Mouse (Mus musculus) layer of hippocampus, adult 9-11 months (tissue): ENCODE data around the gene Dpm2.

ENCODE experiments used
- DNase-seq: peaks from one replicate; pipeline ENCODE4 v3.0.0; 2022

Gene Dpm2

DNA sequence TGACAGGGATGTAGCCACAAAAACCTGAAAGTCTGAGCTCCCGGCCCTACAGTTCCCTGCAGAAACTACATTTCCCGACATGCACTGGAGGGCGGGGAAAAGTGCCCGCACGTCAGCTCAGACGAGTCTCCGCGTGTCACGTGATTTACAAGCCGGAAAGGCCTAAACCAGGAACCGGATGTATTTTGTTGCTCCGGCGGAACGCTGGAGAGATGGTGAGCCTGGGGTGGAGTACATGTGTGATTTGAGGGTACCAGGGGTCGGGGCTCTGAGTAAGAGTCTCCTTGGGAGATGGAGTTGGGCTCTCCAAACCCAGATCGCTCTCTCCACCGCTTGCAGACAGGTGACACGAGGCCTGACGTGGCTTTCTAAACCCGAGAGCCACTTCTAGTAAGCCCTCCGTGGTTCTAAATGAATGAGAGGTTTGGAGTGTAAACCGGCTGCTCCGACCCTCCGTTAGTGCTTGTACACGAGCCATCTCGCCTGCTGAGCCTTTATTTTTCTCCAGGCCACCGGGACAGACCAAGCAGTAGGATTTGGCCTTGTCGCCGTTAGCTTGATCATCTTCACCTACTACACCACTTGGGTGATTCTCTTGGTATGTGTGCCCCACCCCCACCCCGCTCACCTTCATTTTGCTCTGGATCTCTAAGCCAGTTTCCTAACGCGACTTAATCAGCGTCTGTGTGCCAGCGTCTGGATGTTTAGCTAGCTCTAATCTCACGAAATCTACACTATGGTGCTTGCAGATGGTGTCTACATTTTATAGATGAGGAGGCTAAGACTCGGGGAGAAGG is at the start of gene Dpm2:
Dpm2 (plus strand) TSS at position 161 of the 797 bp plus-strand sequence.
- peak; percentile 95 for DNase-seq

DNA sequence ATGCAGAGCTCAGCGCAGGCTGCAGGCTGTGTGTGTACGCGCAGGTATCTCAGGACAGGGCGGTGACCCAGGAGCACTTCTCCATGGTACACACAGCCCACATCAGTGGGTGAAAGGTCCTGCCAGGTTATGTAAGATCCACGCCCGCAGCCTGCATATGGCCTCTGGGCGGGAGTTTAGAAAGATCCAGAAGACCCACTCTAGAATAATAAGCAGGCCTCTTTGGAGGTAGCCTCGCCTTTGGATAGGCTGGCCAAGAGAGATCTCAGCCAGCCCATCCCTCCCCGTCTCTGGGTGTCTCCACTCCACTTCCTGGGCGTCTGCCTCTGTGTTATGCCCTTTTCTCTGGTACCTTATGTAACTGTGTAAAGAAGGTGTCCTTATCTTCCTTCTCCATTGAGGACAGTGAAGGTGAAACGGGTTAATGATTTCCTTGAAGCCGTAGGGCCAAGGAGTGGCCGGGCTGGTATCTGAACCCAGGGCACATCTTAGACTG is 46.1 kb upstream of the Dpm2 start:
- DNase-seq, result no peak

DNA sequence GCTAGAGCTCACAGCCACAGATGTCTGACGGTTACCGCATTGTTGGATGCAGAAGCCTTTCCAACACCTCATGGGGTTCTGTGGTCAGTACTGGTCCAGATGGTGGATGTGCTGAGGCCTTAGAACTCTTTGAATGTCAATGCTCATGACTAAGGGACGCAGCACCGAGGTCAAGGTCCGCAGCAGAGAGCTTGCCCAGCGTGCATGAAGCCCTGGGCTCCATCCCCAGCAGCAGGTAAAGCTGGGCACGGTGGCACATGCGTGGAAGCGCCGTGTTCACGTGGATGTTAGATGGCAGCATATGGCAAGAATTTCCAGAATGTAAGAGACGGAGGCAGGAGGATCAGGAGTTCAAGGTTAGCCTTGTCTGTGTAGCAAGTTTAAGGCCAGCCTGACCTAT is 44.8 kb upstream of the Dpm2 start:
- no peak for DNase-seq

DNA sequence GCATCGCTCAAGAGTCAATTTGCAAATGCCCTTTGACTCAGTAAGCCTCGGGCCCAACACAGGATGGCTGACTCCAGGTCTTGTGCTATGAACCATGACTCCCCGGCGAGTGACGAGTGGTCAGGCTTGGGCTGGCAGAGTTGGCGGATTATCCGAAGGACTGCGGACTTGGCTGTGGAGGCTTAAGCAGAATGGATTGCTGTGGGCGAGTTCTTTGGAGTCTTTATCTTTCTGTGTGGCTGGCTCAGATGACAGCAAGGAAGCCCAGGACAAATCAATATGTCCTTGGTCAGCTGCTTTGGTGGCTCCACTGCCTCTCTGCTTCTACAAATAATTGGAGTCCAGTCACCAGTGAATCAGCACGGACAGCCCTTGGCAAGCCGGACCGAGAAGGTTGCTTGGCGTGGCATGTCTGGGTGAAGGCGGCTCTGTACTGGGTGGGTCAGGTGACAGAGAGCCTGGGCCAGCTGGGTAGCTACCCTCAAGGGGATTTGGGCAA is 43.1 kb upstream of the Dpm2 start:
- DNase-seq, result no peak

DNA sequence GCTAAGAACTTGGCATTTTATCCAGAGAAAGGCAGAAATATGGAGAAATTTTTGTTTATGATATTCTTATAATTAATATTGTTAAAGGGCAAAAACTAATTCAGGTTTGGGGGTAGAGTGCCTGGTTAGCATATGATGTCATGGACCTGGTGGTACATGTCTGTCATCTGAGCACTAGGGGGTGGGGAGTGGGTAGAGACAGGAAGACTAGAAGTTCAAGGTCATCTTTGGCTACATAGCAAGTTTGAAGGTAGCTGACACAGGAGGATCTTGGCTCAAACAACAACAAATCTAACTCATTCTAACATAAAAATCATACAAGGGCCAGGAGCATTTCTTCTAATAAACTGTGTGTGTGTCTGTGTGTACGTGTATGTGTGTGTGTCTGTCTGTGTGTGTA is 42.3 kb upstream of the Dpm2 start:
- no peak for DNase-seq

DNA sequence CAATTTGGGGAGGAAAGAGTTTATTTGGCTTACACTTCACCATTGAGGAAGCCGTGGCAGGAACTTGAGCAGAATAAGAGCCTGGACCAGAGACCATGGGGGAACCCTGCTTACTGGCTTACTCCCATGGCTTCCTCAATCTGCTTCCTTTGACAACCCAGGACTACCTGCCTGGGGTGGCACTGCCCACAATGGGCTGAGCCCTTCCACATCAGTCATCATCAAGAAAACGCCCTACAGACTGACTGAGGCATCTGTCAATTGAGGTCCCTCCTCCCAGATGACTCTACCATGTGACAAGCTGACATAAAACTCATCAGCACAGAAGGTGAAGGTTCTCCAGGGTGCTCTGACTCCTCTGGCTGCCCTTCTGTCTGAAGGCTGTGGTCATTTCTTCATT is 40.2 kb upstream of the Dpm2 start:
- DNase-seq, result no peak

DNA sequence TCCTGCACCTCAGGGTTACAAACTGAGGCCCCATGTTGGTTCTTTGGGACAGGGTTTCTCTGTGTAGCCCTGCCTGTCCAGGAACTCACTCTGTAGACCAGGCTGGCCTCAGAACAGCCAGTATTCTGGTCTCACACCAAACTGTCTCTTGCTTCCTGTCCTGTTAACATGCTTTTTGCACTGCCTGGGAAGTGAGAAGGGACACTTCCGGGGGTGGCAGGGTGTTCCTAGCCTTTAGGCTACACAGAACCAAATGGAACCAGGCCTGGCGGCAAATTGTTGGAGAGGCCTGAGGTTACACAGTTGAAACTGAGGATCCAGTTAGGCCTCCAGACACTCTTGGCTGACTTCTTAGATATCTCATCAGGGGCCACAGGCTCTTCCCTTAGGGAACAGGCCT is 37.5 kb upstream of the Dpm2 start:
- DNase-seq, result no peak

DNA sequence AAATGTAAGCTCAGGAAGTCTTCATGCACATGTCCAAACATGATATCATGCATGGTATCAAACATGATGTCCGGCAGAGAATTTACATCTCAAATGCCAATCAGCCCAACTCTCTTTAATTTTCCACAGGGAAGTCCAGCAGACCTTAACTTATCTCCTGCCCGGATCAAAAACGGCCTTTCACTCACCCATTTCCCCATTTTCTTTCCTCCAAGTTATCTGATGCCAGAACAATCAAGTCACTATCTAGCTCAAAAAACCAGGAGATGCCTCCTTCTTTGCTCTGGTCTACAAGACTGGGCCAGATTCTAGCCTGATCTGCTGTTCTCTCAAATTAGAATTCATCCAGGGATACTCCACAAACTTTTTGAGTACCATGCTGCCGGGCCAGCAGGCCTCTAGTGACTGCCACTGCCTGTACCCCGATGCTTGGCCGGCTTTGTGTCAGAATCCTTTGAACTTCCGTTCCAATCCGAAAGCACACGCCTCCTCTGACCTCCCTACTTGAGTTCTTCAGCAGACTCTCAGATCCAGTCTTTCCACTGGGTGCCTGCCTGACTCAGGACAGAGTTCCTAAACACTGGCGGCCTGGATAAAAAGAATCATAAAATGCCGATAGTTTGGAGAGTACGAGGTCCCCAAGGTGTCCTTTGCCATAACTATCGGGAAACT is 36.5 kb upstream of the Dpm2 start:
- DNase-seq, result no peak

DNA sequence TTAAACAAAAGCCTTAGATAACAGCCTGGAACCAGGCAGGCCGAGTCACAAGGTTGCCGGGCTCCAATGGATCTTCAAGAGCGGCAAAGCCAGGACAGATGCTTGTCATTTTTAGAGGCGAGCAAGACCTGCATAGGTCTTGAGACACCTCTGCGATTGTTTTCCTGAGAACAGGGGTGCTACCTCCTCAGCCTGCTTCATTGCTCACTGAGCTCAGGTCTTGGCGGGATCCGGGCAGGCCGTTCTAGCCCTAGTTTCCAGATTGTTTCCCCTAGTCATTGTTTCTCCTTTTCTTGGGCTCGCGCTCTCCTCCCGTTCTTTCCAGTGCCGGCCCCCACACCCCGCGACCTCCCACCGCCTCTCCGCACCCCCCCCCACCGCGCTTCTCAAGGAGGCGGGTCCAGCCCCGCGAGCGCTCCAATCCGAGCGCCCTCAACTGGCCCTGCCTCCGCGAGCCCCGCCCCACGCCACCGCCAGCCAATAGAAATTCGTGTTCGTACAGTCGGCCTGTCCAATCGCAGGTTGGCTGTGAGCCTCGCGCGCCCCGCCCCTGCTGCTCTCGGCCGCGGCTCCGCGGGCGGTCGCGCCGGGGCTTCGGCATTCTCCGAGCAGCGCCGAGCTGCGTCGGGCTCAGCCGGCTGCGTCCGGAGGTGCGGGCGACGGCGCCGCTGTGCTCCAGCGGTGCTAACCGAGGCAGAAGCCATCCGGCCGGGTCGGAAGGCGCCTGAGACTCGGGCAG is 35.8 kb upstream of the Dpm2 start, which contains the start of gene Fam102a:
Fam102a (plus strand) TSS at position 600 of the 739 bp plus-strand sequence.
- peak; percentile 98 for DNase-seq

DNA sequence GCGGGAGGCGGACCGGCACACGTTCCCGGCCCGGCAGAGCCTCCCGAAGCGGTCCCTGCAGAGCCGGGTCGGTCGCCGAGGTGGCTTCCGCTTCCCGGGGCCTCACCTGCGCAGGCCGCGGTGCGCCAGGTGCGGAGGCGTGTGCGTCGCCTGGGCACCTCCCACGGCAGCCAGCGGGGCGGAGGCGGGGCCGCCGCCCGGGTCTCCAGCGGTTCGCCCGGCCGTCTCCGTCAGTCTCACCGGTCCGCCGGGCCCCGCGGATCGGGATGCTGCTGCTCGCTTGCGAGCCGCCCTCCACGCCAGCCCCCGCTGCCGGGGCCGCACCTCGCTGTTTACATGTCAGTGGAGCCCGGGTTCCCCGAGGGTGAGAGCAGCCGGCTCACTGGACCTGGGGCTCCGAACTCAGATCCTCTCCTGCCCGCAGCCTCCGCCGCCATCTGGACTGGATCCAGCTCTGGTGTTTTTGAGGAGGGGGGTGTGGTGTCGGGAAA is 35.1 kb upstream of the Dpm2 start:
- peak; percentile 50 for DNase-seq

DNA sequence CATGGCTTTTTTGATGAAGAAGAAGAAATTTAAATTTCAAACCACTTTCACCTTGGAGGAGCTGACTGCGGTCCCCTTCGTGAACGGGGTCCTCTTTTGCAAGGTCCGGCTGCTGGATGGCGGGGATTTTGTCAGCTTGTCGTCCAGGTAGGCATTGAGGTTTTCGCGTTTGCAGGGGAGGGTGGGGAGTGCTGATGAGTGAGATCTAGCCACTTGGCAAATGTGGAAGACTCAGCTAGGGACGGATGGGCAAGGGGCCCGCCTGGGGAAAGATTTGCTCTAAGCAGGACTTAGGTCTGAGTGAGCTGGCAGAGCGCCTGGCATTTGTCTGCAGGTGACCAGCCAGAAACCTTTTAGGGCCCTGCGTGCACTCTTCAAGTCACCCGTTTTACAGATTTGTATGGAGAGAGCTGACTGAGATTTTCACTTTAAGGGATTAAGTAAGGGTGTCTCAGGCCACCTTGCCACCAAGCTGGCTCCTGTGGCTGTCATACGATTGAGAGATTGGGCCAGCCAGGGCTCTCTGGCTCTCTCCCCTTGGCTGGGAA is 34.5 kb upstream of the Dpm2 start:
- DNase-seq, result no peak

DNA sequence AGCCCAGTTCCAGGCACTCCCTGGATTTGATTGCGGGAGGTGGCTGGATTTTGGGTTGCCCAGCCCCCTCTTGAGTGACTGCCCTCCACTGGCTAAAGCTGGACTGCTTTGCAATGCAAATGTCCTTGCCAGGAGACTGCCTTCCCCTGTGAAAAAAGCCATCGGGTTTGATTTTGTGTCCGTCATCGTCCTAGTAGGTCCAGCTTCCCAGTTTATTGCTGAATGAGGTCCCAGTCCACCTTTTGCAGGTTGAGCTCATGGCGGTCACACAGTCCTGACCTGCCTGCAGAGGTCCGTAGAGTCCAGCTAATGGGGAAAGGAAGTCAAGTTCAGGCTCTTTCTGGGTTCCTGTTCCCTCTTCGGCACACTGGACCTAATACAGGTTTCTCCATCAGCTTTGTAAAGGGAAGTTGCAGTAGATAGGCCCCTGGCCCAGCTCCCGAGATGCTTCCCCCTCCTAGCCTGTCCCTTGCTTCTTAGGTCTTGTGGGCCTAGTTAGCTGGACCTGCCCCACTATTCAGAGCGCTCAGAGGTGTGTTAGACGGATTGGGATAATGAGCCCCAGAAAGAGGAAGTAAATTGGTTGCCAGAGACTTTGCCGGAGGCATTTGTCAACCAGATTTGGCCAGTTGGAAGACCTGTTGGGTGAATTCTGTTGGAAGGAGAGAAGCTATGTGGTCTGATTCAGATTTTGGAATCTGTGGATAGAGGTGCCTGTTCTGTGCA is 33.9 kb upstream of the Dpm2 start:
- peak; percentile 76 for DNase-seq

DNA sequence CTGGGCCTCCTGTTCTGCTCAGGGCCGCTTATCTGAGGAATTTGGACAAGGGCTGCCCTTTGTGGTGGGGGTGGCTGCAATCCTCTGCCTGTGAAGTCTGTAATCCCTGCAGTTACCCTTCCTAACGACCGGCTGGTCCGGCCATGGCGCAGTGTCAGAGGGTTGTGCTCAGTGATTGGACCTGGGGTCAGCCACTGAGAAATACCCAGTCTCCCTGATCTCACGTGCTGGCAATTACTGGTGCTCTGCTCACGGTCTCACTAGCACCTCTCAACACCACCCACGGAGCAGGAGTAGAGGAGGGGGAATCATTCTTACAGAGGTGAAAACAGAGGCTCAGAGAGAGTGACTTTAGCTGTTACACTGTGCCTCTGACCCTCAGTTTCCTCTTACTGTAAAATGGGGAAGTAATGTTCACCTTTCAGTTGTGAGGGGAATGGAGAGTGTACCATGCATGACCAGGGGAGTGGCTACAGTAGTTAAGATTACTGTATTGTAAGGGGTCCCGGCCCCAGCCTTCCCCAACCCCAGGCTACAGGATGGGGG is 33.2 kb upstream of the Dpm2 start:
- no peak for DNase-seq

DNA sequence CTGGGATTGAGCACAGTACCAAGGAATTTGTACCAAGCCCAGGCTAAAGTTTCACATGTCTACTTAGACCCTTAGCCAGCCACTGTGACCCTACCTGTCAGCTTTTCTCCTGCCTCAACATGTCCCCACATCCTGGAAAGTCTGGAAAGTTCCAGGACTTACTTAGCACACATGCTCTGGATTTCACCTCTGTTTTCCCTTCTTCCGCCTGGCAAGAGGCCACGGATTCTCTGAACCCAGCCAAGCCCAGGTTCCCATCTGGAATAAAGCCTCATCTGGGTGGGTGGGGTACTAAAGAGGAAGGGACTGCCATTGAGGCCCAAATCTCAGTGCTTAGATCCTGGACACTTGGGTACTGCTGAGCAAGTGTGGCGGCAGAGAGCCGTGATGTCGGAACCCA is 32.7 kb upstream of the Dpm2 start:
- DNase-seq, result no peak

DNA sequence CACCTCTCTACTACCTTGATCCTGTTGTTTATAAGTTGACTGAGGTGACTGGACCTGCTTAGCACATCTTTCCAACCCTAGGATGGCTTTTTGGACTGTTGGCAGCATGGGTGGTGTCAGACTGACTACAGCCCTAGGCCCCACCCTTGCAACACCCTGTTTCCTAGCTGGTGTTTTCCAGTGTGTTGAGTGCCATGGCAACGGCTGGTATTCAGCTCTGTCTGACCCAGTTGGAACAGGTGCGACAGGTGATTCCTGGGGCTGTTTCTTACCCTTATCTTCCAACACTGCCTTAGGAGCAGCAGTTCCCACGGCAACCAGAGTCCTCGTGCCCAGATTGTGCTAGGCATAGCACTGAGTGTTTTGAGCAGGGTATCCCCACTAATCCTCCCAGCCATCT is 32.2 kb upstream of the Dpm2 start:
- peak; percentile 47 for DNase-seq

DNA sequence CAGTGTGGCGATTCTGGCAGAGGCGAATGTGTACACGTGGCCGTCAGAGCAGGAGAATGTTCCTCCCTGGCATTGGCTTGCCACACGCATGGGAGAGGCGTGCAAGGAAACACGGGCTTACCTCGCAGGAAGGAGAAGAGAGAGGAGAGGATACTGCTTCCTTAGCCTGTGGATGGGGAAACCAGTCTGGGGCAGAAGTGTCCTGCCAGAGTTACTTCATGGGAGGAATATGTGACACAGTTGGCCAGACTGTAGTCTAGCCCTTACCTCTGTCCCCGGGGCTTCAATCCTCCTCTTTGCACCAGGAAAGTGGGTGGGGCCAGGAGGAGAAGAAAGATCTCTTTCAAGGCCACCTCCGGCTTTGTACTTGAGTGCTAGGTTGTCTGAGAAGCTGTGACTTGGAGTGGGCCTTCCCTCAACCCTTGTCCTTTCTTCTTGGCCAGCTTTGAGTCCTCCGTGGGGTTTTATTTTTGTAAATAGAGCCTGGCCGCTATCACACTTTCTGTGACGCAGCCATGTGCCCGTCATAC is 31.1 kb upstream of the Dpm2 start:
- DNase-seq, result no peak

DNA sequence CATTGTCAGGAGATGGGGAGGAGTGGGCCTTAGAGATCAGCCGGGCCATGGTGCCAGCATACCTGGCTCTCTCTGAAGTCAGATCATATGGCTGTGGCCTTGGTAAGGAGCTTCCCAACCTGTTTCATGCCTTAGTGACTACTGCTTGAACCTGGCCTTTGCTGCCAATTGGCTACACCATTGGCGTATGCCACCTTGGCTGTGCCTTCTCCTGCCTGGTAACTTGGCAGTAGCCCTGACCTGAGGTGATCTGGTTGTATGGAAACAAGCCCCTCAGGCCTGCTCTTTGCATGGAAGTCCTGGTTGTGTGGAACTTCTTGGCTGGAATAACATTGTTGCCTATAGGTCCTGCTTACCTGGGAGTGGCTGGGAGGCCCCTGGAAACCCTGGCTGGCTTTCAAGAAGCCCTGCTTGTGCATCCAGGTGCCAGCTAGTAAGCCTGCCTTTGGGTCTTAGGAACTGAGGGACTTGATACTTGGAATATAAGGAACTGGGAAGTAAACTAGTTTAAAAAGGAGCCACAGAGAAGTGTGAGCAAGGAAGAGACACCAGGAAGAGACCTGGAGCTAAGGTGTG is 29.2 kb upstream of the Dpm2 start:
- DNase-seq, result no peak

DNA sequence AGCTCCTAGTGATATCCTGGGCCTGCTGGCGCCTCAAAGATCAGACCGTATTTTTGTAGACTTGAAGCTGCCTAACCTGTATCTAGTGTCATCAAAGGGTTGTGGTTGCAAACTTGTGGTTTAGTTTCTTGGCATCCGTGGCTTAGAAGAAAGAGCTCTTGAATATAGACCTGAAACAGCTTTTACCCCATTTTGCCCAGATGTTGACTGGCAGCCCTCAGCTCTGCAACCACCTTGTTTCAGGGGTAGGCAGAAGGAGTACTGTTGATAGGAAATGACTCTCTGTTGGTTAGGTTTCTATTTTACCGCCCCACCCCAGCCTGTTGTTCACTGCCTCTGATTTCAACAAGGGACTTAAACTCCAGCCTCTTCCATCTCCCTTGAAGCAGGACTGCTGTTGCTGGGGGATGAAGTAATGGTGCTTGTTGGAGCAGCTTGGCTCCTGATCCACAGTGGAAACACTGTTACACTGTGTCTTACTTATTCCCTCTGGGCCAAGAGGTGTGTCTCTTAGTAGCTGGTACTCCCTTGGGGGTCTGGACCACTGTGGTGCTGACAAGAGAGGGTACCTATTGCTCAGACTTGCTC is 28.6 kb upstream of the Dpm2 start:
- DNase-seq, result no peak

DNA sequence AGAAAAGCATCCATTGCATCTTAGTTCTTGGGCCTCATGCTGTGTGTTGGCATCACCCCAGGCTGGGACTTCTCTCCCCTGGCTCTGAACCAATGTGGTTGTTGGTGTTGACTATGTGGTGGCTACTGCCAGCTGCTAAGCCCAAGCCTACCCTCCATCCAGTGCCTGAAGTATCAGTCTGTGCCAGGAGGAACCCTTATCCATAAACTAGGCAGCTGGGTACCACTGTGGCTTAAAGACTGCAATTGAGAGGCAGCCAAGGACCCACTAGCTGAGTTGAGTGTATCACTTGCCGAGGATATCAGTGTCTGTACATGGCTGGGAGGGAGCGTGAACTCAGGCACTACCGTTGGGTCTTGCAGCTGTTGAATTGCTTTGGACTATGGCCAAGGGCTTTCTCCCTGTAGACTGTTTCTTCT is 27.6 kb upstream of the Dpm2 start:
- DNase-seq, result peak; percentile 52

DNA sequence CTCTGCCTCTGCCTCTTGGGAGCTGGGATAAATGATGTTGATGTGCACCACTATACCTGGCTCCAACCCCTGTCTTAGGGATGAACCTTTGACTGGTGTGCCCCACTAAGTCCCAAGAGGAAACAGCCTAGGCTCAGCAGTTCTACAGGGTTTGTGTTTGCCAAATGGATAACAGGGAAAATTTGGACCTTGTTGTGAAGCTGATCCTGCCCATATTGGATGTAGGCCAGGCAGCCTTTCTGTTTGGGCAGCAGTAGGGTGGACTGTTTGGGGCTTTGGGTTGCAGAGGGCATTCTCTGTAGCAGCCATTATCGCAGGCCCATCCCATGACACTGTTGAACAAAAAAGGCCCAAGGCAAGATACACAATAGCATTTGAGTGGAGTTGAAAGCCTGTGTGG is 23.7 kb upstream of the Dpm2 start:
- DNase-seq, result no peak

DNA sequence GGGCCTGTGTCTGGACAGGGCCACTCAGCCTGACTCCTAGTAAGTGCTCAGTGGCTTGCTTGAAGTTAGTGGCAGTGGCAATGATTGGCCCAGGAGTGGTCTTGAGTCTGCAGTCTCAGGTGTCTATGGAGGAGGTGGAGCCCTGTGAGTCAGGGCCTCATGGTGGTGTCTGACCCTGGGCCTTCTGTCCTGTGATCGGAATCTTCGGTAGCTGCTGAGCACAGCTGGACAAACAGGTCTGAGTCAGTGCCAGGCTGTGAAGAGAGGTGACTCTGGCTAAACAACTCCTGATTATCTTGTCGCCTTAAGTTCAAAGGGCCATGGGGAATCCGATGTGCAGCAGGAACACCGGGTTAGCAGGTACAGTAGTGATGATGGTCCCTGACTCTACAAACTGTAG is 23.3 kb upstream of the Dpm2 start:
- DNase-seq, result no peak
